Mouse (Mus musculus) brown adipose tissue, adult 24 weeks (tissue): ENCODE measurements at regions not wholly inside any gene's neighbourhood (a gene's known extent, or its start where the extent isn't known, plus 50 kb on each side); places are given as distances from the start of the nearest gene placed in this dataset.

ENCODE experiments used
- H3K27ac ChIP-seq: fragments of 200-500 bp; replicated peaks from 2 replicates; pipeline ENCODE4 v1.5.1; 2012; ENCODE audit warnings: low read depth, mild to moderate bottlenecking, low read length
- H3K4me1 ChIP-seq: fragments of 200-500 bp; 2 replicates; pipeline ENCODE4 v1.6.1; 2012; ENCODE audit warnings: low read length, mixed read lengths; ENCODE audit not compliant: control insufficient read depth, insufficient read depth, insufficient read length
- H3K4me3 ChIP-seq: fragments of 200-500 bp; 2 replicates; pipeline ENCODE4 v1.5.1; 2012; ENCODE audit warnings: low read depth, mild to moderate bottlenecking, low read length, moderate library complexity; ENCODE audit not compliant: insufficient read depth

DNA sequence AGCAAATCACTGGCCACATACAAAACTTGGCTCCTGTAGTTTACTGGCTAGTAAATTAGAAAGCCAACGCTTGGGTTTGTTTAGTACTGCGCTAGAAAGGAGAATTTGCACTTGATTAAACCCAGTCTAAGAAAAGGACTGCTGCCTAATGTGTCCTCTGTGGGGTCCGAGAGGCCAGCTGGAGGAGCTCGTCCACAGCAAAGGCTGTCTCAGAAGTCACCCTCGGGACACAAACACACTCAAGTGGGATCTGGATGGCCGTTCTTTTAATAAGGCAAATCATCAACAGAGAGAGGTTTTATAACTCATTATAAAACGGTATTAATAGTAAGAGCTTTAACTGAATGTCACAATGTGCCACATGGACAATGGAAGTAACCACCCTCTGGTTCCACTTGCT is 249.0 kb downstream of the Hlx start:
- H3K4me3 ChIP-seq, result no peak overlapping the region
- H3K27ac ChIP-seq, result no peak overlapping the region
- H3K4me1 ChIP-seq, result no peaks in the 10 kb centered on the region

DNA sequence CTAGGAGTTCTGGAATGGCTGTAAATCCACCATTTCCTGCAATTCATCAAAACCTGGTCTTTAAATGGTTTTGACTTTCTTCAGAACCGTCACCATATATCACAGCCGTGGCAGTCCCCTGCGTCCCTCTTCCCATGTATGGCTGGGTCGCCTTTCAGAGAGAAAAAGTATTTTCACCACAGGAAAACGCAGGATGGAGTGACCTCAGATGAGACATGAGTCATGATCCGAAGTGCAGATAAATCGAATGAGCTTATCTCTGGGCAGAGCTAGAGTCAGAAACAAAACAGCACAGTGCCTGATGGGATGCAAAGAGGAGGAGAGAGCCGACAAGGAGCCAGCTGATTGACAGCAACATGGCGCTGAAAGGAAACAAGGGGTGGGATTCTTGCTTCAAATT is 250.4 kb downstream of the Hlx start:
- H3K4me3 ChIP-seq, result no peak overlapping the region
- no peak overlapping the region for H3K27ac ChIP-seq
- H3K4me1 ChIP-seq, result no peaks in the 10 kb centered on the region

- Histone ChIP-seq H3K4me3 (no peak overlapping the region), H3K4me1 (no peaks in the 10 kb centered on the region), H3K27ac (no peak overlapping the region)
These were observed 251.7 kb downstream of the Hlx start for GRCm38 (mm10) chr1:184480571-184481220.

DNA sequence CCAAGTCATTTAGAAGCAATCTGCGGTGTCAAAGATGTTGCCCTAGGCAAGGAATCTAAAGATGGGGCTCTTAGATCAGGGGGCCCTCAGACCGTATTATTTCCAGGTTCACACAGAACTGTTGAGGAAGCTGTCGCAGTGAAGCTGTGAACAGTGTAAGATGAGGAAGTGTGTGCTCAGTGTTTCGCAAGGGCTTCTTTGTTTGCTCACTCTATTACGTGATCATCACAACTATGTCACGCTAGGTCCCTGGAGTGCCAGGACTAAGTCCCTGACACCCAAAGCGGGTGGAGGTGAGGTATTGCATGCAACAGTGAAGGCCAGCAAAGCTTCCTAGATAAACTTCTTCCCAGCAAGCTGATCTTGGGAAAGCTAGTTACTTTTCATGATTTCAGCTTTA is 254.4 kb downstream of the Hlx start:
- Histone ChIP-seq H3K4me1 (no peaks in the 10 kb centered on the region), H3K27ac (no peak overlapping the region), H3K4me3 (no peak overlapping the region)

GRCm38 (mm10) chr1:184462481-184463124 is 269.8 kb downstream of the Hlx start:
- Histone ChIP-seq H3K27ac (no peak overlapping the region), H3K4me1 (no peaks in the 10 kb centered on the region)

GRCm38 (mm10) chr1:184461411-184461810 is 271.0 kb downstream of the Hlx start:
- Histone ChIP-seq H3K27ac (no peak overlapping the region), H3K4me3 (no peak overlapping the region), H3K4me1 (no peaks in the 10 kb centered on the region)

More at GRCm38 (mm10) chr1:184462481-184463124, 269.8 kb downstream of the Hlx start:
- H3K4me3 ChIP-seq, result no peak overlapping the region

DNA sequence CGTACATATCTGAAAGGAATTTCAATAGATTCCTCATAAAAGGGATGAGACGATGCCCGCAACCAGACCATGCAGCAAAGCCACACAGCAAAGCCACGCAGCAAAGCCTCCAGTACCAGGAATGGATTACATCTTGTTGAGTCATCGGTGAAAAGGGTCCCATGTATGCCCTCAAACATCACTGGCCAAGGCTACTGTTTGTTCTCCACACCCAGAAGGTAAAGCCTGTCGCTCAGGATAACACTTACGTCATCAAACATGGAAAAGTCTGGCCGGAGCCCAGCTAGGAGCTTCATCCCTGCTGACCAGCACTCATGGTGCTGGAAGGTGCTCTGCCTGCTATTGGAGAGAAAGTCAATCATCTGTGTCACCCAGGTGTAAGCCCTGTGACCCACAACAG is 275.7 kb downstream of the Hlx start:
- no peak overlapping the region for H3K4me3 ChIP-seq
- H3K27ac ChIP-seq, result no peak overlapping the region
- peaks cover 5% of the 10 kb centered on the region for H3K4me1 ChIP-seq

- Histone ChIP-seq H3K4me3 (no peak overlapping the region), H3K27ac (no peak overlapping the region), H3K4me1 (peaks cover 5% of the 10 kb centered on the region)
These were observed 278.0 kb downstream of the Hlx start for GRCm38 (mm10) chr1:184454381-184454780.

DNA sequence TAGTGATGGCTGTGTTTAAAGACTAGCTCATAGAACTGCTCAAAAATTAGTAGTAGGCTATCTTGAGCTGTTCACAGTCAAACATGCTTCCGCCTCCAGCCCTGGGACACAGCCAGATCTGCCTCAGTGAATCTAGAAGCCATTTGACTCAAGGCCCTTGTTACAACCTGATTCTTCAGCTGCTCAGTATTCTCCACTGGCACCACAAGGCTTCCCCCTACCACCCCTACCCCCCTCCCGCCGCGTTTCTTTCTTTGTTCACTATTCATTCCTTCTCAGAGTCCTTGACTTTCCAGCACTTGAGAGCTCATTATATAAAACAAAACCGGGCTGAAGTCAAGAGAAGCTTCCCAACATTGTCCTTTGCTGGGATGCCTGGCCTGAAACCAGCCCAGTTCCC is 278.7 kb downstream of the Hlx start:
- Histone ChIP-seq H3K27ac (no peak overlapping the region), H3K4me3 (no peak overlapping the region), H3K4me1 (peaks cover 5% of the 10 kb centered on the region)

- no peak overlapping the region for H3K27ac ChIP-seq
- peaks cover 7% of the 10 kb centered on the region for H3K4me1 ChIP-seq
- no peak overlapping the region for H3K4me3 ChIP-seq
These were observed 279.4 kb downstream of the Hlx start for GRCm38 (mm10) chr1:184453061-184453460.

DNA sequence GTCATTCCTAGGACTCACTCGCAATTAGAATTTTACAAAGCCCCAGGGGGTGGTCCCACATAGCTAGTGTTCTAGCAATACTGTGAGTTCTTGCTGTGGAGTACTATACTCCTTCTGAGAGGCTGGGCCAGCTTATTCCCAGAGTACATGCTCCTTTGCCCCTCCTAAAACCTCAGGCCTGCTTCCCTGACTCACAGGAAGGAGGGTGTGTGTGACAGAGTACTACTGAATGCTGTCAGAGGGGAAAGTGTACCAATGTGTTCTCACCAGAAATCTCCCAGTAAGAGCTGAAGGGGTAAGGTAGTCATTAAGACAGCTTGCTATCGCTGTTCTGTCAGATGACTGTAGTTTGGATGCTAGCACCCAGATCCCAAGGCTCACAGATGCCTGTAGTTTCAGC is 280.7 kb downstream of the Hlx start:
- H3K4me3 ChIP-seq, result no peak overlapping the region

GRCm38 (mm10) chr1:184449007-184449406 is 283.4 kb downstream of the Hlx start:
- peak overlapping the region; percentile 35 for H3K27ac ChIP-seq
- H3K4me3 ChIP-seq, result no peak overlapping the region
- peaks cover 18% of the 10 kb centered on the region for H3K4me1 ChIP-seq

More for the DNA sequence above, 280.7 kb downstream of the Hlx start:
- H3K27ac ChIP-seq, result no peak overlapping the region
- H3K4me1 ChIP-seq, result peaks cover 11% of the 10 kb centered on the region

GRCm38 (mm10) chr1:184447911-184448310 is 284.5 kb downstream of the Hlx start:
- no peak overlapping the region for H3K4me3 ChIP-seq

DNA sequence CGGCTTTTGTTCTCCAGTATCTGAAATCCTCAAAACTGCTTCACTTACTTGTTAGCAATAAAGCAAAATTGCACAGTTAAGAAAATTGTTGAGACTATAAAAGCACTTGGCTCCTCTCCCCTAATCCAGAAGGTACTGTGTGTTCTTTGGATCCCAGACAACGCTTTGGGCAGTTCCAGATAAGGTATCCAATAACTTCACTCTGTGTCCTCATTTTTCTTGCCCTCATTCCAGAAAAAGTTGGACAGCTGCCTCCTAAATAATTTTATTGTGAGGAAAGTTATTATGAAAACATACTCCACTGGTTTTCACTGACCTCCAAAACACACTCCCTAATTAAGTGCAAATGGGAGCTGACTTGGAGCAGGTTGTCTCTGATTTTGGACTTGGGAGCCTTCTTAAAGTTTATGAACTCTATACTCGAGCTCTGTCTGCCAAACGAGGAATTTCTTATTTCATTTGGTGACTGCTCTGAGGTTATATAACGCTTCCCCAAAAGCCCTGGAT is 285.2 kb downstream of the Hlx start:
- H3K4me3 ChIP-seq, result no peak overlapping the region
- H3K4me1 ChIP-seq, result peaks cover 25% of the 10 kb centered on the region
- H3K27ac ChIP-seq, result peak overlapping the region; percentile 80

More at GRCm38 (mm10) chr1:184447911-184448310, 284.5 kb downstream of the Hlx start:
- Histone ChIP-seq H3K27ac (peak overlapping the region; percentile 31), H3K4me1 (peaks cover 22% of the 10 kb centered on the region)

DNA sequence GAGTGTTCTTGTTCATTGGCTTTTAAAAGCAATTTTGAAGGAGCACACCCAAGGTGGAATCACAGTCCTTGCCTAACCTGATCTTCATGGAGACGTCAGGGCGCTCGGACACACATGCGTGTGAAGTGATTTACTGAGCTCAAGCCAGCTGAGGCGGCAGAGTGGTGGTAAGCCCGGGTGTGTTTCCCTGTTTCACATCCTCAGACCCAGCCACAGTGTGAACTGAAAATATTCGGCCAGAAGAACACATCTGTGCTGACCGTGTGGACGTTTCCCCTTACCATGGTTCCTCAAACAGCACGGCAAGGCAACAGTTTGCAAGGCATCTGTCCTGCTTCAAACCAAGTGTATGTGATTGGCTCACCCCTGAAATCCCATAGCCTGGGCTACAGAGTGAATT is 288.2 kb downstream of the Hlx start:
- Histone ChIP-seq H3K27ac (no peak overlapping the region; the same call in 1 of the 2 replicates), H3K4me1 (peaks cover 35% of the 10 kb centered on the region), H3K4me3 (no peak overlapping the region)

- Histone ChIP-seq H3K4me3 (no peak overlapping the region), H3K4me1 (peaks cover 40% of the 10 kb centered on the region), H3K27ac (no peak overlapping the region)
These were observed 289.7 kb downstream of the Hlx start for GRCm38 (mm10) chr1:184442701-184443100.
